Mouse (Mus musculus): ENCODE data around the gene Ltb. TPM values are rescaled to one million over a fixed set of nuclear protein-coding genes. Genes with fewer than 3 reads are reported as not detected.

Gene Ltb
- polyA plus RNA-seq, 1 experiment from 2014 or later: 2.0 TPM

GRCm38 (mm10) chr17:35194844-35195630 is 798 bp downstream of the Ltb start:
- Histone ChIP-seq H3K4me1 (ENCODE audit: control insufficient read depth, insufficient read depth, low read length) (peaks cover 11% of the 10 kb centered on the region; the same call in 1 of the 2 replicates), H3K9ac (ENCODE audit: low read depth, low read length) (peak overlapping the region; percentile 60), H3K27ac (replicated peaks; ENCODE audit: low read depth, low read length) (no peak overlapping the region), H3K36me3 (ENCODE audit: control insufficient read depth, insufficient read depth, low read length) (no peaks in the 10 kb centered on the region), H3K4me3 (ENCODE audit: low read depth, low read length) (peak overlapping the region; percentile 46), H3K9me3 (ENCODE audit: control insufficient read depth, low read length) (no peaks in the 10 kb centered on the region), H3K4me2 (ENCODE audit: low read depth, low read length) (peak overlapping the region; percentile 83), H3K27me3 (replicated peaks; ENCODE audit: control insufficient read depth, insufficient read depth, low read length) (peaks cover 37% of the 10 kb centered on the region)
- 0 out of 2 replicates have a peak, but pooled peaks have one; percentile 31 for ATAC-seq (ENCODE audit: low read depth)
- no peak for DNase-seq (ENCODE audit: low spot score)
- 43% methylated on average over 18 of the region's 19 CpGs for WGBS

GRCm38 (mm10) chr17:35195631-35196320 is 1.5 kb downstream of the Ltb start:
- Histone ChIP-seq H3K27me3 (replicated peaks; ENCODE audit: control insufficient read depth, insufficient read depth, low read length) (peaks cover 37% of the 10 kb centered on the region), H3K9ac (ENCODE audit: low read depth, low read length) (peak overlapping the region; percentile 60), H3K4me3 (ENCODE audit: low read depth, low read length) (peak overlapping the region; percentile 46), H3K4me1 (ENCODE audit: control insufficient read depth, insufficient read depth, low read length) (peaks cover 11% of the 10 kb centered on the region; the same call in 1 of the 2 replicates), H3K9me3 (ENCODE audit: control insufficient read depth, low read length) (no peaks in the 10 kb centered on the region), H3K27ac (replicated peaks; ENCODE audit: low read depth, low read length) (no peak overlapping the region), H3K4me2 (ENCODE audit: low read depth, low read length) (peak overlapping the region; percentile 83), H3K36me3 (ENCODE audit: control insufficient read depth, insufficient read depth, low read length) (no peaks in the 10 kb centered on the region)
- ATAC-seq (ENCODE audit: low read depth) (peak; percentile 92), DNase-seq (ENCODE audit: low spot score) (peak; percentile 77)
- WGBS: 1% methylated on average over 50 of the region's 66 CpGs

GRCm38 (mm10) chr17:35196321-35196641 is 2.0 kb downstream of the Ltb start:
- Histone ChIP-seq H3K9me3 (ENCODE audit: control insufficient read depth, low read length) (no peaks in the 10 kb centered on the region), H3K4me1 (ENCODE audit: control insufficient read depth, insufficient read depth, low read length) (peaks cover 11% of the 10 kb centered on the region; the same call in 1 of the 2 replicates), H3K27me3 (replicated peaks; ENCODE audit: control insufficient read depth, insufficient read depth, low read length) (peaks cover 37% of the 10 kb centered on the region), H3K4me3 (ENCODE audit: low read depth, low read length) (peak overlapping the region; percentile 46), H3K36me3 (ENCODE audit: control insufficient read depth, insufficient read depth, low read length) (no peaks in the 10 kb centered on the region), H3K27ac (replicated peaks; ENCODE audit: low read depth, low read length) (no peak overlapping the region), H3K4me2 (ENCODE audit: low read depth, low read length) (peak overlapping the region; percentile 83), H3K9ac (ENCODE audit: low read depth, low read length) (peak overlapping the region; percentile 60; the same call in 1 of the 2 replicates)
- ATAC-seq (ENCODE audit: low read depth): no peak
- no peak for DNase-seq (ENCODE audit: low spot score)
- 29% methylated on average over 9 of the region's 9 CpGs for WGBS

GRCm38 (mm10) chr17:35197126-35197525 is 2.9 kb downstream of the Ltb start:
- Histone ChIP-seq H3K36me3 (ENCODE audit: control insufficient read depth, insufficient read depth, low read length) (no peaks in the 10 kb centered on the region), H3K4me2 (ENCODE audit: low read depth, low read length) (no peak overlapping the region), H3K4me1 (ENCODE audit: control insufficient read depth, insufficient read depth, low read length) (peaks cover 11% of the 10 kb centered on the region; the same call in 1 of the 2 replicates), H3K9ac (ENCODE audit: low read depth, low read length) (no peak overlapping the region), H3K4me3 (ENCODE audit: low read depth, low read length) (no peak overlapping the region), H3K27me3 (replicated peaks; ENCODE audit: control insufficient read depth, insufficient read depth, low read length) (peaks cover 37% of the 10 kb centered on the region), H3K27ac (replicated peaks; ENCODE audit: low read depth, low read length) (no peak overlapping the region), H3K9me3 (ENCODE audit: control insufficient read depth, low read length) (no peaks in the 10 kb centered on the region)
- 44% methylated on average over 4 of the region's 6 CpGs for WGBS
- DNase-seq (ENCODE audit: low spot score): no peak
- no peak for ATAC-seq (ENCODE audit: low read depth)

- no peak overlapping the region for H3K9ac ChIP-seq (ENCODE audit: low read depth, low read length)
- ATAC-seq (ENCODE audit: low read depth): no peak
- H3K36me3 ChIP-seq (ENCODE audit: control insufficient read depth, insufficient read depth, low read length): no peaks in the 10 kb centered on the region
- no peak for DNase-seq (ENCODE audit: low spot score)
- no peak overlapping the region for H3K27ac ChIP-seq (replicated peaks; ENCODE audit: low read depth, low read length)
- WGBS: 59% methylated on average over 7 of the region's 7 CpGs
- no peak overlapping the region for H3K4me3 ChIP-seq (ENCODE audit: low read depth, low read length)
- H3K4me2 ChIP-seq (ENCODE audit: low read depth, low read length): no peak overlapping the region
- peaks cover 11% of the 10 kb centered on the region; the same call in 1 of the 2 replicates for H3K4me1 ChIP-seq (ENCODE audit: control insufficient read depth, insufficient read depth, low read length)
- peaks cover 43% of the 10 kb centered on the region for H3K27me3 ChIP-seq (replicated peaks; ENCODE audit: control insufficient read depth, insufficient read depth, low read length)
- no peaks in the 10 kb centered on the region for H3K9me3 ChIP-seq (ENCODE audit: control insufficient read depth, low read length)
Measured at GRCm38 (mm10) chr17:35198029-35198428, 3.8 kb downstream of the Ltb start.

- no peak overlapping the region for H3K4me3 ChIP-seq (ENCODE audit: low read depth, low read length)
- no peaks in the 10 kb centered on the region for H3K9me3 ChIP-seq (ENCODE audit: control insufficient read depth, low read length)
- peaks cover 11% of the 10 kb centered on the region; the same call in 1 of the 2 replicates for H3K4me1 ChIP-seq (ENCODE audit: control insufficient read depth, insufficient read depth, low read length)
- no peaks in the 10 kb centered on the region for H3K36me3 ChIP-seq (ENCODE audit: control insufficient read depth, insufficient read depth, low read length)
- ATAC-seq (ENCODE audit: low read depth) (no peak), DNase-seq (ENCODE audit: low spot score) (no peak)
- peaks cover 50% of the 10 kb centered on the region for H3K27me3 ChIP-seq (replicated peaks; ENCODE audit: control insufficient read depth, insufficient read depth, low read length)
- no peak overlapping the region for H3K4me2 ChIP-seq (ENCODE audit: low read depth, low read length)
- WGBS: 14% methylated on average over 8 of the region's 8 CpGs
- H3K9ac ChIP-seq (ENCODE audit: low read depth, low read length): no peak overlapping the region
- H3K27ac ChIP-seq (replicated peaks; ENCODE audit: low read depth, low read length): no peak overlapping the region
Measured at GRCm38 (mm10) chr17:35198946-35199345, 4.7 kb downstream of the Ltb start.

- 79% methylated on average over 9 of the region's 11 CpGs for WGBS
- peaks cover 46% of the 10 kb centered on the region for H3K27me3 ChIP-seq (replicated peaks; ENCODE audit: control insufficient read depth, insufficient read depth, low read length)
- DNase-seq (ENCODE audit: low spot score) (no peak), ATAC-seq (ENCODE audit: low read depth) (no peak)
- no peak overlapping the region for H3K27ac ChIP-seq (replicated peaks; ENCODE audit: low read depth, low read length)
- no peak overlapping the region for H3K9ac ChIP-seq (ENCODE audit: low read depth, low read length)
- no peak overlapping the region for H3K4me3 ChIP-seq (ENCODE audit: low read depth, low read length)
- peaks cover 8% of the 10 kb centered on the region; the same call in 1 of the 2 replicates for H3K4me1 ChIP-seq (ENCODE audit: control insufficient read depth, insufficient read depth, low read length)
- H3K9me3 ChIP-seq (ENCODE audit: control insufficient read depth, low read length): no peaks in the 10 kb centered on the region
- H3K4me2 ChIP-seq (ENCODE audit: low read depth, low read length): no peak overlapping the region
- no peaks in the 10 kb centered on the region for H3K36me3 ChIP-seq (ENCODE audit: control insufficient read depth, insufficient read depth, low read length)
Measured at GRCm38 (mm10) chr17:35200398-35200797, 6.2 kb downstream of the Ltb start.

- no peak overlapping the region for H3K4me2 ChIP-seq (ENCODE audit: low read depth, low read length)
- no peak overlapping the region for H3K27ac ChIP-seq (replicated peaks; ENCODE audit: low read depth, low read length)
- H3K9ac ChIP-seq (ENCODE audit: low read depth, low read length): no peak overlapping the region
- 83% methylated on average over 11 of the region's 11 CpGs for whole genome bisulfite sequencing
- no peaks in the 10 kb centered on the region for H3K9me3 ChIP-seq (ENCODE audit: control insufficient read depth, low read length)
- no peaks in the 10 kb centered on the region for H3K36me3 ChIP-seq (ENCODE audit: control insufficient read depth, insufficient read depth, low read length)
- H3K4me1 ChIP-seq (ENCODE audit: control insufficient read depth, insufficient read depth, low read length): peaks cover 1% of the 10 kb centered on the region; the same call in 1 of the 2 replicates
- 0 out of 2 replicates have a peak overlapping the region, but pooled peaks have one; percentile 1 for H3K4me3 ChIP-seq (ENCODE audit: low read depth, low read length)
- no peak for DNase-seq (ENCODE audit: low spot score)
- no peak for ATAC-seq (ENCODE audit: low read depth)
- H3K27me3 ChIP-seq (replicated peaks; ENCODE audit: control insufficient read depth, insufficient read depth, low read length): peaks cover 38% of the 10 kb centered on the region
Measured at GRCm38 (mm10) chr17:35201128-35201527, 6.9 kb downstream of the Ltb start.
